Mouse (Mus musculus): ENCODE measurements around the gene Papln. TPM values are rescaled to one million over a fixed set of nuclear protein-coding genes. Genes with fewer than 3 reads are reported as not detected.

The Papln gene
- polyA plus RNA-seq, 1 experiment from 2014 or later: 4.3 TPM

DNA sequence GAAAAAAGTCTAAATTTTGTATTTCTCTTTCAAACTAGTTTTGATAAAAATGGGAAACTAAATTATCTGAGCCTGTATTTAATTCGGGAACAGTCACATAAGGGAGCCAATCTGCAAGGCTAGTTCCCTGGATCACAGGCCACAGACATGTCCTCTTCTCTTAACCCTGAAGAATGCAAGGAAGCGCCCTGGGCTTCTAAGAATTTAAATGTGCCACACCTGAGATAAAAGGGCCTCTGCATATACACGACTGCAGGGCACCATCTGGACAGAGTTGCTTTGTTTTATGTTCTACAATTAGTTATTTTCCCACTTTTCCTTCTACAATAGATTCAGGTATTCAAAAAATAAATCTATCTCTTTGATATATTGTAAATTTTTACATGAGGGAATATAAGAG lies 67.0 kb downstream of the Papln start:
- H3K4me3 ChIP-seq (replicated peaks; ENCODE audit: low read length): no peak overlapping the region
- H3K9me3 ChIP-seq (replicated peaks; ENCODE audit: control insufficient read depth, low read length): no peaks in the 10 kb centered on the region
- no peaks in the 10 kb centered on the region for H3K27me3 ChIP-seq (ENCODE audit: control insufficient read depth, insufficient read depth, low read length)
- no peak overlapping the region for H3K4me2 ChIP-seq (ENCODE audit: low read depth, low read length)
- H3K27ac ChIP-seq (ENCODE audit: low read length): no peak overlapping the region
- H3K4me1 ChIP-seq (ENCODE audit: control insufficient read depth, insufficient read depth, low read length): no peaks in the 10 kb centered on the region
- H3K9ac ChIP-seq (ENCODE audit: low read length): no peak overlapping the region
- ATAC-seq (ENCODE audit: insufficient read depth, low FRiP score): no peak
- H3K36me3 ChIP-seq (ENCODE audit: control insufficient read depth, insufficient read depth, low read length): peaks cover 6% of the 10 kb centered on the region
- WGBS: 74% methylated on average over 3 of the region's 3 CpGs

DNA sequence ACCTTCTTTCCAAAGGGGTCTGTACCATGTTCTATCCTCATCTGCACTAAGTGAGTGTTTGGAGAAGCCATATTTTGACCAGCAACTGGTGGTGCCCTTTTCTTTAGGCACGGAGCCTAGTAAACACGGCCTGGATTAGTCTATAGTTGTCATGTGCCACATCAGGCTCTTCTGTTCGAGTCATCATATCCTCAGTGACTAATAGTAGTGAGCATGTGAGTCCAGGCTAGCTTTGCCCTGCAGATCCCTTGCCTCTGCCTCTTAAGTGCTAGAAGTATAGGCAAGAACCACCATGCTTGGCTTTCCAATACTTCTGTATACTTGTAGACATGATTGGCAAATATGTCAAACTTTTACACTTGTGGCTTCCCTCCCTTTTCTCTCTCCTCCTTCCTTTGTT lies 70.5 kb downstream of the Papln start:
- H3K4me1 ChIP-seq (ENCODE audit: control insufficient read depth, insufficient read depth, low read length): no peaks in the 10 kb centered on the region
- no peaks in the 10 kb centered on the region for H3K27me3 ChIP-seq (ENCODE audit: control insufficient read depth, insufficient read depth, low read length)
- no peak overlapping the region for H3K27ac ChIP-seq (ENCODE audit: low read length)
- ATAC-seq (ENCODE audit: insufficient read depth, low FRiP score): no peak
- no peaks in the 10 kb centered on the region for H3K9me3 ChIP-seq (replicated peaks; ENCODE audit: control insufficient read depth, low read length)
- H3K36me3 ChIP-seq (ENCODE audit: control insufficient read depth, insufficient read depth, low read length): peaks cover 8% of the 10 kb centered on the region
- WGBS: 86% methylated on average over 3 of the region's 3 CpGs
- no peak overlapping the region for H3K4me3 ChIP-seq (replicated peaks; ENCODE audit: low read length)
- no peak overlapping the region for H3K4me2 ChIP-seq (ENCODE audit: low read depth, low read length)
- H3K9ac ChIP-seq (ENCODE audit: low read length): no peak overlapping the region

DNA sequence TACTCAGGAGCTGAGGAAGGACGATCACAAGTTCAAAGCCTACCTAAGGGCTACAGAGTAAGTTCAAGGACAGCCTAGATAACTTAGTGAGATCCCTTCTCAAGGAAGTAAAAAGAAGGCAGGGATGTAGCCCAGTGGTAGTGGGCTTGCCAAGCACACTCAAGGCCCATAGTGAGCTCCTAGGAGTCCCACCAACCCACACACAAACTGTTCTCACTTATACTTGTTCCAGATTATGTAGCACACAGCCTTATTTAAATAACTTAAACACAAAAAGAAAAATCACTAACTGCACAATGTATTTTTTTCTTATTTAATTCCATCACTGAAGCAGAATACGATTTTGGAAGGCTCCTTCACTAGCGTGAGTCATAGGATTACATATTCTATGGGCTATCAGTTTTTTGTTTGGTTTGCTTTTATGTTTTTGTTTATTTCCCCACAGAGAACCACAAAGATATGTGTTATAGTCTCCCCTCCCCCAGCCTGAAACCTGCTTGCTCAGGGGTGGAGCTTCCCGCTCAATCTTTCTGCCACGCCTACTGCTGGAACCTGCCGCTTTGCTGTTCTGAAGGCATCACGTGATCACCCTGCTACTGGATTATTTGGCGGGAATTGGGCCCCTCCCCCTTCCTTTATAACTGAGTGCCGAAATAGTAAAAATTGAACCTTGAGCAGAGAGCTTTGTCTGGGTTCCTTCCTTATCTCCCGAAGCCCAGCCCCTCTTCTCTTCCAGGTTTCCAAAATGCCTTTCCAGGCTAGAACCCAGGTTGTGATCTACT lies 78.2 kb downstream of the Papln start:
- no peaks in the 10 kb centered on the region for H3K4me1 ChIP-seq (ENCODE audit: control insufficient read depth, insufficient read depth, low read length)
- WGBS: 86% methylated on average over 10 of the region's 10 CpGs
- H3K27ac ChIP-seq (ENCODE audit: low read length): no peak overlapping the region
- ATAC-seq (ENCODE audit: insufficient read depth, low FRiP score): no peak
- H3K4me2 ChIP-seq (ENCODE audit: low read depth, low read length): no peak overlapping the region
- H3K9ac ChIP-seq (ENCODE audit: low read length): no peak overlapping the region
- no peaks in the 10 kb centered on the region for H3K27me3 ChIP-seq (ENCODE audit: control insufficient read depth, insufficient read depth, low read length)
- no peak overlapping the region for H3K4me3 ChIP-seq (replicated peaks; ENCODE audit: low read length)
- H3K36me3 ChIP-seq (ENCODE audit: control insufficient read depth, insufficient read depth, low read length): 0 out of 2 replicates have a peak, but pooled peaks cover 3% of the 10 kb centered on the region
- H3K9me3 ChIP-seq (replicated peaks; ENCODE audit: control insufficient read depth, low read length): no peaks in the 10 kb centered on the region

Other genes starting within 250 kb of the Papln start
- 37.1 and 42.0 TPM in 2 replicates for gene Dcaf4, start 243.2 kb upstream of the Papln start, polyA plus RNA-seq (2015; fragmentation: Nextera tagmentation; extraction: Ambion mirVana)
- 15.6 and 16.6 TPM in 2 replicates for gene Zfyve1, start 166.4 kb upstream of the Papln start, polyA plus RNA-seq (2015; fragmentation: Nextera tagmentation; extraction: Ambion mirVana)
- 200 and 201 TPM in 2 replicates for gene Rbm25, start 132.4 kb upstream of the Papln start, polyA plus RNA-seq (2015; fragmentation: Nextera tagmentation; extraction: Ambion mirVana)
- 76.9 and 86.4 TPM in 2 replicates for gene Psen1, start 75.5 kb upstream of the Papln start, polyA plus RNA-seq (2015; fragmentation: Nextera tagmentation; extraction: Ambion mirVana)
- 37.6 and 41.3 TPM in 2 replicates for gene Numb, start 158.3 kb downstream of the Papln start, polyA plus RNA-seq (2015; fragmentation: Nextera tagmentation; extraction: Ambion mirVana)
- gene Riox1, start 187.0 kb downstream of the Papln start, polyA plus RNA-seq (2015; fragmentation: Nextera tagmentation; extraction: Ambion mirVana): 4.8 and 5.8 TPM in 2 replicates
- 0.05 and 0.10 TPM in 2 replicates for gene Heatr4, start 221.2 kb downstream of the Papln start, polyA plus RNA-seq (2015; fragmentation: Nextera tagmentation; extraction: Ambion mirVana)
- 23.7 and 24.9 TPM in 2 replicates for gene Acot2, start 224.2 kb downstream of the Papln start, polyA plus RNA-seq (2015; fragmentation: Nextera tagmentation; extraction: Ambion mirVana)
- 37.4 and 48.4 TPM in 2 replicates for gene Acot1, start 245.9 kb downstream of the Papln start, polyA plus RNA-seq (2015; fragmentation: Nextera tagmentation; extraction: Ambion mirVana)

Data from stomach, embryonic 16.5 days (tissue).